Mouse (Mus musculus) left cerebral cortex, postnatal 36 days (tissue): ENCODE measurements around the gene Tnfsf15. TPM values are rescaled to one million over a fixed set of nuclear protein-coding genes. Genes with fewer than 3 reads are reported as not detected.

Experiments used
- DNase-seq, 2 experiments: peaks; one replicate each; pipeline ENCODE4 v3.0.0; 2021 to 2022; ENCODE audit warnings: low spot score in 2 of 2, mixed read lengths in 1 of 2
- intact Hi-C: fragments of 180-260 bp; cut with DNase I; formaldehyde crosslinking; loops from one replicate; pipeline ENCODE4 v1.15.1; 2025
- total RNA-seq, 2 experiments: library from RNA; stranded (reverse); gene quantifications; 2 replicates each; pipeline ENCODE4 v1.2.3; 2021

Tnfsf15 gene
- total RNA-seq, 2 experiments from 2014 or later, result 0.11 to 0.12 TPM

GRCm38 (mm10) chr4:63692351-63692750 is 52.6 kb downstream of the Tnfsf15 start:
- intact Hi-C loops, result no loop called here
- no peak for DNase-seq

DNA sequence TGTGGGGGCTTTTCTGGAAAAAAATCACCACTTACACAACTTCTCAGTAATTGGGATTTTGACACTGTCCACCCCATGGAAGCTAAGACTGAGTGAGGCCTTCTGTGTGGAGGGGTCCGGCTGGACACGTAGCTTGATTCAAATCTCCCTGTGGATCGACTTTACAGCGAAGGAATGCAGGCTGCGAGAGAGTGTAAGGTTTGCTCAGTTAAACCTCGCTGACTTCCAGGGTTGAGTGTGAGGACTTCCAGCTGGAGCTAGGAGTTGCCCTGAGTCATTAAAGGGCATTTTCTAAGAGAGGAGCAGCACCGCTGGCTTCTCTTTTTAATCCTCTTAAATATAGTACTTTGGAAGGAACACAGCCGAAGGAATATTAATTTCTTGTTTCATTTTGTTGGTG is 57.5 kb downstream of the Tnfsf15 start:
- intact Hi-C loops, result loop anchor here (2.0 to 5.0 kb wide), 3 partner anchors 155 to 805 kb away; no protein-coding TSS in a partner anchor
- no peak for DNase-seq

DNA sequence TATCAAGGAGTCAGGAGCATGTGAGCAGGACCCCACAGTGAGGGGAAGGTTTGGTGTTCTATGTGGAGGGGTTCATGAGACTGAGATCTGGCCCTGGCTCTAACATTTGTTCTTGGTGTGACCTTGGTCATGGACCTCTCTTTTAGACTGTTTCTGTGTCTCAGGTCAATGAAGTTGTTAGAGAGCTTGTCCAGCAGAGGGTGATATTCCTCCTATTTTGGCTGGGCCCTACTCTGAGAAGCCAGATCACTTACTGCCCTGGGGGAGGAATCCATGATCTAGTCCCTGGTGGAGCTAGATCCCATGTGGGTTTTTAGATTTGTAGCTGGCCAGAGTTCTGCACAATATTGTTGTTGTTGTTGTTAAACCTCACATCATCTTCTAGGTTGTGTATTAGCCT is 58.8 kb downstream of the Tnfsf15 start:
- no peak for DNase-seq
- intact Hi-C loops, result loop anchor here (2.0 to 5.0 kb wide), 3 partner anchors 156 to 807 kb away; no protein-coding TSS in a partner anchor

GRCm38 (mm10) chr4:63685253-63685525 is 59.7 kb downstream of the Tnfsf15 start:
- no peak for DNase-seq
- intact Hi-C loops, result loop anchor here (5.0 kb wide), 2 partner anchors 157 to 262 kb away; no protein-coding TSS in a partner anchor

DNA sequence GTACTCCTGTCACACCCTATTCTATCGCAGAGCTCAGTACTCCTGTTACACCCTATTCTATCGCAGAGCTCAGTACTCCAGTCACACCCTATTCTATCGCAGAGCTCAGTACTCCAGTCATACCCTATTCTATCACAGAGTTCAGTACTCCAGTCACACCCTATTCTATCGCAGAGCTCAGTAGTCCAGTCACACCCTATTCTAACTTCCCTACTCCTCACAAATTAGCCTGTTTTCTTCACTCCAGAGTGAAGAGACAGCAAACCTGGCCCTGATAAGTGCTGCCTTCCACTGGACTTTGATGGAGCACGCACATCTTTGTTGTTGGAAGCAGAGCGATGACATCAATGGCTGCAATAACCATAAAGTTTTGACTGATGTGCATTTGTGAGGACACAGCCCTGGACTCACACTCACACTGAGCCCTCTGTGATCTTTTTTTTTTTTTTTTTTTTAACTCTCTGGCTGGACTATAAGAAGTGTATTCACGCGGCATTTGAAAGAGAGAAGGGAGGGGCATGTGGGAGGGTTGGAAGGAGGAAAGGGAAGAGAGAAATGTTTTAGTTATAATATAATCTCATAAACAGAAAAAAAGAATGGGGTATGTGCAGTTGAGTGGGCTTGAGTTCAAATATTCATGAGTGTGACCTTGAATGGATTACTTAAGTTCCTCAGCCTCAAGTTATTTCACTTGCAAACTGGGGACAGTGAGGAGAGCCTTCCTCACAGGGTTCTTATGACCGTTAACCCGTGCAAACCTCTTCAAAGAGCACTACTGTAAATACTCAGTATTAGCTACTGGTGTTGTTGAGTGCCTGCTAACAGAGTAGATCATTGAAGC is 60.3 kb downstream of the Tnfsf15 start:
- intact Hi-C loops, result loop anchor here (5.0 kb wide), 2 partner anchors 158 to 263 kb away; no protein-coding TSS in a partner anchor
- DNase-seq, result no peak

DNA sequence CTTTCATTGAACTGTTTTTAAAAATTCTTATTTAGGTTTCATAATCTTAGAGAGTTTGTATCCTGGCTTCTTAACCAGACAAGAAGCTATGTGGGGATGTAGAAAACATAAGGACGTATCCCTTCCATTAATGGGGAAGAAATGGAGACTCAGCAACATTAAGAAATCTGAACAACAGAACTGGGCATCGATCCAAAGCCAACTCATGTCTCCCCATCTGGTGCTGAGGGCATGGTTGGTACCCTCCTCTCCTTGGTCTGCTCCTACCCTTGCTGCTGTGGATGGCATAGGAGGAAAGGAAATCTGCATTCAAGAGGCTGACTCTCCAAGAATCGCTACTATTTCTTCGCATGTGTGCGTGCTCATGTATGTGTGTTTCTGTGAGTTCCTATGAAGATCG is 61.2 kb downstream of the Tnfsf15 start:
- DNase-seq, result no peak
- intact Hi-C loops, result no loop called here

DNA sequence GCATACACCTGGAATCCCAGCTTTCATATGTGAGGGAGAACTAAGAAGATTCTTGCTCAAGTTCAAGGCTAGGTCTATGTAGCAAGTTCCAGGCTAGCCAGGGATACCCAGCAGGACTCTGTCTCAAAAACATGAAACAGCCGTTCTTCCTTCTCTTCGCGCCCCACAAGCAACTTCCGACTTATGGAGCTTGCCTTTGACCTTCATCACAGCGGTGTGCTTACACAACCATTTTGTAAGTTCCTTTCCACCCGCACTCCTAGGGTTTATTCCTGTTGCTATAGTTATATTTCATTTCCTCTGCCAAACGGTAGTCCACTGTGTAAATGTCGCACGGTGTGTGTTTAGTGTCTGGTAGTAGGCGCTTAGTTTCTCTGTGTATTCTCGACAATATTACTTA is 61.9 kb downstream of the Tnfsf15 start:
- no peak for DNase-seq
- intact Hi-C loops, result no loop called here

DNA sequence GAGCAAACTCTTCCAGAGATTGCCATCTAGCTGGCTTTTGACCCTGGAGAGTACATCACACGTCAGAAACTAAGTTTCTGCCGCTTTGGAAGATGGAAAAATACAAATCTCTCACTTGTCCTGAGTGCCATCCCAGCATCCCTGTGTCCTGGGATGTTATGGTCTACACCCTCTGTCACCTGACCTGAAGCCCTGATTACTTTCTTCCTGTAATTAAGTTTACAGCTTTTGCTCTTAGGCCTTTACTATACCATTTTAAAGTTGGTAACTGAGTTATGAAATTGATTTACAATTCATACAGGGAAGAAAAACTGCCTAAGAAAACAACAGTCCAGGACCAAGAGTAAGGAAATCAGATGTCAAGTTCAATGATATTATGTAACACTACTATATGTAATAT is 62.5 kb downstream of the Tnfsf15 start:
- intact Hi-C loops, result no loop called here

GRCm38 (mm10) chr4:63681557-63681956 is 63.4 kb downstream of the Tnfsf15 start:
- DNase-seq, result no peak
- intact Hi-C loops, result no loop called here

More for the DNA sequence above, 62.5 kb downstream of the Tnfsf15 start:
- no peak for DNase-seq

Other genes with a start within 250 kb of the Tnfsf15 start
- gene Whrn, start 249.1 kb downstream of the Tnfsf15 start, total RNA-seq, result 10 to 100 TPM; 41.5 to 50.6 TPM
- 100 to 1,000 TPM; 133 to 150 TPM for gene Atp6v1g1, start 200.3 kb downstream of the Tnfsf15 start, total RNA-seq
- gene Tmem268, start 186.3 kb downstream of the Tnfsf15 start, total RNA-seq, result 10 to 100 TPM; 14.0 to 14.6 TPM
- gene Gm11213, start 139.9 kb downstream of the Tnfsf15 start, total RNA-seq, result not detected
- gene Tex48, start 122.7 kb downstream of the Tnfsf15 start, total RNA-seq, result not detected
- gene Gm11214, start 81.7 kb downstream of the Tnfsf15 start, total RNA-seq, result not detected
- gene Tnfsf8, start 116.2 kb upstream of the Tnfsf15 start, total RNA-seq, result not detected